Mouse (Mus musculus) mouse embryonic stem cell (cell line): ENCODE data around the gene Snai3.

ENCODE experiments used
- in situ Hi-C, 2 experiments: fragments of 300-500 bp; cut with MboI; formaldehyde crosslinking; loops; 1 replicate in 1 of 2; 3 replicates in 1 of 2; pipeline ENCODE4 v1.14.3; 2019 to 2020; ENCODE audit warnings: low sequenced_read_pairs in 2 of 2, low pct_unique_long_range_greater_than_20kb in 1 of 2, mixed read lengths in 1 of 2; ENCODE audit not compliant: unreplicated experiment in 1 of 2

The Snai3 gene

DNA sequence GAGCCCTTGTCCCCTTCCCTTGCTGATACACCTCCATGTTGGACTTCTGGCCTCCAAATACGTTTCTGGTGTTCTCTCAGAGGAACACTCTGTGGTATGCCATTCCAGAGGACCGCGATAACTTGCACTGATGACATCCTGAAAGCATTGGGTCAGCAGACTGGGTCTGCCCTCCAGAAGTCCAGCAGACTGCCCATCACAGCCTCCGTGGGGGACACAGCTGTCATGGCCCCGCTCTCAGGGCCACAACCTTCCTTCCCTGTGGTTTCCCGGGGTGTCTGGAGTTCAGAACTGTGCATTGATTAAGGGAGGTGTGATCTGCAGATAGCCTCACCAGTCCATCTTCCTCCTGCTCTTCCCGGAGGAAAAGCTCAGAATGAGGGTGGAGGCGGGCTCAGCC is 2.0 kb upstream of the Snai3 start:
- in situ Hi-C loops, result no loop called here

DNA sequence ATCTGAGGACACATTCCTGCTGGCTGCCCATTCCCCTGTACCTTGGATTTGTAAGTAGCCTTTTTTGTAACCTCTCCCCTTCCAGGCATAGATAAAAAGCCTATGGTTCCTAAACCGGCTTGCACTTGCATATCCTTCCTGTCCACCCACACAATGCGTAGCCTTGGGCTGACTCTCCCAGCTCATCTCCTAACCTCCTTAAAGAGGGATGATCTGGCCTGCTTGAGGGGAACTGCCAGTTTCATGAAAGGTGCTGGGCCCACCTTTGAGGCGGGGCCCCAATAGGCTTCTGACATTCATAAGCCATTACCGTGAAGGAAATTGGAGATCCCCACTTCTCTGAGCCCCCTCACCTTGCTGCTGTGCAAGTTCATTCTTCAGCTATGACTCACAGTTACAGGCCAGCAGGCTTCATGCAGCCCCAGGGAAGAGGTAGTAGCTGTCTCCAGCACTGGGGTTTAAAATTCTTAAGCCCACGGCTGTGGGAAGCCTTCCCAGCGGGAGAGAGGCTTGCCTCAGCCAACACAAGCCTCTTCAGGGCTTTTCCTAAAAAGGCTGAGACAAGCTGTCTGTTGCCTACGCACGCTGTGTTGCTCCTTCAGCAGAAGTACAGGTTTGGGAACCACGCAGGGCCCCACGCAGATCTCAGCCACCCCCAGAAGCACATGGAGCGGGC is 1.1 kb upstream of the Snai3 start:
- in situ Hi-C loops, result no loop called here

DNA sequence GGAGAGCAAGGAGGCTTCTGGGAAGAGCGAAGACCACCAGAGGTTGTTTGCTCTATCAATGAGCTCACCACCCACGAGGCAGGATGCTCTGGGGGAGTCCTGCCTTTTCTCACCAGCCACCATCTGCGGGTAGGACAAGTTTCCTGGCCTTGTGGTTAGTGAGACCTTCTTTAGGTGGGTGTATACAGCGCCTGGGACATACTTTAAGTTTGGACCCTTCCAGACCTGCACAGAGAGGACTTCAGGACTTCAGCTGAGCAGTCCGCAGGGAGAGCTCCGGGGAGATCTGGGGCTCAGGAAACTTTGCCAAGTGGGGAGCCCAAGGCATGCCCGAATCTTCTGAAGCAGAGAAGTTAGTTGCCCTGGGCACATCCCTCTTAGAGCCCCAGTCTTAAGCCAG is 543 bp downstream of the Snai3 start:
- in situ Hi-C loops, result no loop called here

DNA sequence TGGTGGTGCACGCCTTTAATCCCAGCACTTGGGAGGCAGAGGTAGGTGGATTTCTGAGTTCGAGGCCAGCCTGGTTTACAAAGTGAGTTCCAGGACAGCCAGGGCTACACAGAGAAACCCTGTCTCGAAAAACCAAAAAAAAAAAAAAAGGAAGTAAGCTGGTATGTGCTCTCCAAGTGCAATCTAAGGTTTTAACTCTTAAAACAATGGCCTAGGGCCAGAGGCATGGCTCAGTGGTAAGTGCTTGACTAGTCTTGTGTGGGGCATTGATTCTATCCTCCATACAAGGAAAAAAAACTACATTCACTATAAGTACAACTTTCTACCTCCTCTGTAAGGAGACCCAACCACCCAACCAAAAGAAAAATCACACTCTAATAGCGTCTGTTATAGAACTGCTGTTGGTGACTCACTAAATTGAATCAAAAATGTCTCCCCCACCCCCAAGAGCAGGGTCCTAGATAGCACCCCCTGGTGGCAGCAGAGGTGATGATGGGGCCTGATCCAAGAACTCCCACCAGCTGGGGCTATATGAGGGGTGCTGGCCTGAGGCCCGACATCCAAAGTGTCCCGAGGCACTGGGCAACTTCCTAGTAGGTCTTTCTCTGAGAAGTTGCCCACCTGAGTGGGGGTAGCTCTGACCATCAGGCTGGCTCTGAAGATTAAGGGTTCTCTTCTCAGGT is 1.2 kb downstream of the Snai3 start:
- in situ Hi-C loops, result no loop called here

DNA sequence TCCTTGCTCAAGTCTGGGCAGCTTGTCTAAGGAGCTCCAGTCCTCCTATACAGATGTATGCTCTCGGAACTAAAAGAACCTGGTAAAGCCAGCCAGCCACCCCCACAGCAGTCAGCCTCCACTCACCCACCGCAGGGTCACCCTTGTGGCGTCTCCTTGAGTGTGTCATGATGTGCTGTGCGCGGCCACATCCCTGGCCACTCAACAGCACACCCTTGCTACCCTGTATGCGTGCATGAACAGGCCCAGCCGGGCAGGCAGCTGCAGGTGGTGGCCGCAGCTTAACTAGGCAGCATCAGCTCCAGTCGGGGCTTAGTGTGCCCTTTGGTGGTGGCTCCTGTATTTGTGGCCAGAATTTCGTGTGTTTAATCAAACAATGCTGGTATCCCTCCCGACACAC is 3.4 kb downstream of the Snai3 start:
- in situ Hi-C loops, result no loop called here

DNA sequence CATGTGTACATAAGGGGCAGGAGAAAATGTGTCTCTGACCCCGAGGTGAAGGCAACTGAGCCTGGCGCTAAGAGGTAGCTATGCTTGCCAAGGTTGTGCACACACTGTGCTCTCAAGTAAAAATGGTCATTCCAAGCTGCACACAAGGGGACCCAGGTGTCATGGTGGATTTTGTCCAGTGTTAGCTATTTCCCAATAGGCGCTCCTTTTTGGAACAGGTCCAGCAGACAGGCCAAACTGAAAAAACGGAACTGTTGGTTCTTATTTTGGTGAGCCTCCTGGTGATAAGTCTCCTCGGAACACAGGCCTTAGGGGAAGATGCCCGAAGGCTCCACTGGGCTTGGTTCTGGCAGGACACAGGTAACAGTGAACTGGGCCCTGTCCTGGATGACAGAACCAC is 6.1 kb downstream of the Snai3 start:
- in situ Hi-C loops, result no loop called here

DNA sequence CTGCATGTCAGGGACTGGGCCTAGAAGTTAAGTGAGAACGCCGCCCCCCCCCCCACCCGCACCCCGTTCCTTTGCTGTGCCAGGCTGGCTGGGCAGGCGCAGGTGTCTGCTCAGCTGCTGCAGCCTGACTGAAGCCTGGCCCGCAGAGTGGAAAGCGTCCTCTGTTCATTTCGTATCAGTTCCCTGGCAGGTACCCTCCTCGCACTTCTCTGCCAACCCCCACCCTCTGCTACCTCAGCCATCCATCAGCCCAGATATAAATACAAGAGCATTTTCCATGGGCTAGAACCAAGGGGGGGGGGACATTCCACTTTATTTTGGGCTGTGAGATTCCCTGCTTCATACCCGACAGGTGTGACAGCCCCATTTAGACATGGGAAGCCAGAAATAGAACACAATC is 8.4 kb downstream of the Snai3 start:
- in situ Hi-C loops, result no loop called here

DNA sequence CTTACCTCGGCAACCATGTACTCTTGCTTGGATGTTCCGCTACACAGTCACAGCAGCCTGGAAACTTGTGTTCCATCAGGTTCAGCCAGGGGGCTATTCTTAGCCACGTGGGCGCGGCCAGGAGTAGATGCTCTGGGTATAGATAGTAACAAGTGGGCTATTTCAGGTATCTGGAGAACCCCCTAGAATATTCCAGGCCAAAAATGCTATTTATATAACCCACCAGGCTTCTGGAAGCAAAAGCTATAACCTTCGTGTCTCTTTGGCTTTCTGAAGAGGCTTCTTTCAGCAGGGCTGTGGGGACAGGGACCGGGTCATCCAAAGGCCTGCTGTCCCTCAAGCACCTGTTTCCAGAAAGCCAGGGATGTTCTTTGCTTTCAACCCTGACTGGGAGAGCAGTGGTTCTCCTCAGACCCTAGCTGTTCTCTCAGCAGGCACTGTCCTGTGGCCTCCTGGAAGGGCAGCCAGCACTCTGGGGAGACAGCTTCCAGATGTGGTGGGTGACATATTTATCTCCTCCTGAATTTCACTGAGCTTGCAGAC is 9.3 kb downstream of the Snai3 start:
- in situ Hi-C loops, result no loop called here

DNA sequence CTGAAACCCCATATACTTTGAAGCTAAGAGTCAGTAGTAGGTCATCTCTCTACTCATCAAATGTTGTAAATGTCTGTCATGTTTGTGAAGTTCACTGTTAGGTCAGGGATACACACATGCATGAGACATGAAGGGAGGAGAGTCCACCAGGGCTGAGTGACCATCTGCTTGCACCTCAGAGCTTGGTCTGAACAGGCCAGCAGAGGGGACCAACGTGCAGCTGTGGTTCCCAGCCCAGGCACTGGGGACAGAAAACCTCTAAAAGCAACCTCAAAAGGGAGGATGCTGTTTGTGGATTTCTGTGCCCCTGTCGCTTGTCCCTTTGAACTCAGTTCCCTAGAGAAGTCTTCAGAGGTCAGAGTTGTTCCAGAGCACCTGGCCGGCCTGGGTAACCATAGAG is 15.3 kb downstream of the Snai3 start:
- in situ Hi-C loops, result no loop called here

DNA sequence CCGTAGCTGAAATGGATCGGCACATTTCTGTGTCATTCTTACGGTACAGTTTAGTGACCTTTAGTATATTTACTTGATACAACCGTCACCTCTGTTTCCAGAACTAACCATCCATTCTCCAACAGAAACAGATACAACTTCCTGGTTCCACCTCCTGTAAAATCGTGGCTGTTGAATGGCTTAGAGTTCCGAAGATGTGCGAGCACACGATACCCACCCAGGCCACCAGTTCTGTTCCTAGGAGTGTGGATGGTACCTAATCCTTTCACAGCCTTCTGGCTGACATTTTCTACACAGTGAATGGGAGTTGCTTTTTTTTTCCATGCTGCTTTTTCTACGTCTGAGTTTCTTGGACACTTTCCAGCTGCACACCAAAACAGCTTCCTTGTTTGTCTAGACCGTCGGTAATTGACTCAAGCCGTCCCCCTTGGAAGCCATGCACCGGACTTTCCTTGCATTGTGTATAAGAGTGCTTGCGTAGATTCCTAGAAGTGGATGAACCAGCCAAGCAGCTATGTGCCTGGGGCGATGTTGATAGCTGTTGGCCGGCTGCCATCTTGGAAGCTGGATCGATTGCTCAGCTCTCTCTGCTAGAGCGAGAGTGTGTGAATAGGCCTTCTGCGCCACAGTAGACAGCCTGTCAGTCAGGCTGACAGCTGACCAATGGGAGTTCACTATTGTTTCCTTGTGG is 16.3 kb downstream of the Snai3 start:
- in situ Hi-C loops, result no loop called here

DNA sequence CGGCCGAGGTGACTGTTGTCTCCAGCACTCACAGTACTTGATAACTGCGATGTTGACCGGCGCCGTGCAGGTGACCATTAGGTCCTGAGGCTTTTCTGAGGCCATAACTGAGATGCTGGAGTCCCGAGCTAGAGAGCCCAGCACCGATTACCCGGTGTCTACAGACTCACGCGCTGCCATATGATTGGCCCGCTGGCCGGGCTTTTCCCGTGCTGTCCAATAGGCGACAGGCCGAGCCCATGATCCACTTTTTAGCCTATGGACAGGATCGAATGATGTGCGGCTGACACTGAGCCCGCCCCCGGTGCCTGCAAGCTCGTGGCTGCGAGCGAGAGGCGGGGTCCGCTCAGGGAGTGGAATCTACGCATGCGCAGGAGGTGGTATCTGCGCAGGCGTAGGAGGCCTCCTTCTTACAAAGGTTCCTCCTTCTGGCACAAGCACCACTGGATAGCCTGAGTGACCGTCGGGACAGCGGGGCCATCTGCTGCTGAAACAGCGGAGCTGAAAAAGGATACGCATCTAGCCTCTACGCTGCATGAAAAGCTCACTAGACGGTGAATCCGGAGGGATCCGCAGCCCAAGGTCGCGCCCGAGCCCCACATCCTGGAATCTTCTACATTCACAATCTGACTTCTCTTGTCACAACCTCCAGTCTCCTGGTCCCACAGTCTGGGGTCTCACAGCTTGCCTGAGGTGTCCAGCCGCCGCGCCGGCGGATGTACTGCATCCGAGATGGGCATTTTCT is 17.1 kb downstream of the Snai3 start, which contains the start of gene Mvd:
Gene Mvd (minus strand): TSS at position 161 of the 745 bp plus-strand sequence.
- in situ Hi-C loops, result no loop called here

DNA sequence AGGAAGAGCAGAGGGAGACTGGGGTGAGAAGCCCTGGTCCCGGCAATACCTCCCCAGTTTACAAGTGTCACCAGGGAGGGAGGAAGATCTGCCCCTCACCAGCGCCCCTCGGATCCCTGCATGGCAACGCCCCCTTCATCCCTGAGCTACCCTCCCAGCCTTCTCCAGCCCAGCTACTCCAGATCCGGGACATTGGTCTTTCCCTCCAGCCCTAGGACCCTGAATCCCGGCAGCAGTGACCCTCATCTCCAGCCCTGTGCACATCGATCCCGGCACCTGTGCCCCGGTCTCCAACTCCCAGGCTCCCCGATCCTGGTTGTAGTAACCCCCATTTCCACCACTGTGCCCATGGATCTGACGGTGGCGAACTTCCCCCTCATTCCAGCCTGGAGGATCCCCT is 17.8 kb downstream of the Snai3 start:
- in situ Hi-C loops, result no loop called here

DNA sequence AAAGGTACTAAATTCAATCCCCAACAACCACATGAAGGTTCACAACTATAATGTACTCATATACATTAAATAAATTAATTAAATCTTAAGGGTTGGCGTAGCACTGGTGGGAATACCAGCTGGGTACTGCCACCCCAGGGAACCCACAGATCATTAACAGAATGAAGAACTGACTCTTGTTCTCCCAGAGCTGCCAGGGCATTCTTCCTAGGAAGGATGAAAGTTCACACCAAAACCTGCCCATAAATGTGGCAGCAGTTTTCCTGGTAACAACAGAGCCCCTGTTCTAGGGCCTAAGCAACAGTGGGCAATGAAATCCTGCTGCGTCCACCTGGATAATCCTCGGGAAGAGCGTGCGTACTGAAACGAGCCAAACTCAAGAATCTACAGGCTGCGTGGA is 18.2 kb downstream of the Snai3 start:
- in situ Hi-C loops, result no loop called here

DNA sequence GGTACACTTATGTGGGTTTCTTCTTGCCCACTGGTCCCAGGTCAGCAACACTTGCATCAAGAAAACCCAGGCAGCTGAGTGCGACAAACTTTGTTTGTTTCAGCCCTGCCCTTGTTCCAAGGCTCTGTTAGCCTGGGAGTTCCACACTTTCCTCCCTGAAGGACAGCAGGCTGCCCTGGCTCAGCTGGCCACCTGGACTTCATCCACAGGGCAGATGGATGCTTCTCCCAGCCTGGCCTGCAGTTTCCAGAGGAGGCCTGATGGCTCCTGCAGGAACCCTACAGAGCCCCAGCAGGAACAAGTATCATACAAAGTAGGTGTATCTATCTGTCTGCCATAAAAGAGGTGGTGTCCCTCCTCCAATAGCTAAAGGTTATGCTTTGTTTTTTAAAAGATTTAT is 19.2 kb downstream of the Snai3 start:
- in situ Hi-C loops, result no loop called here

DNA sequence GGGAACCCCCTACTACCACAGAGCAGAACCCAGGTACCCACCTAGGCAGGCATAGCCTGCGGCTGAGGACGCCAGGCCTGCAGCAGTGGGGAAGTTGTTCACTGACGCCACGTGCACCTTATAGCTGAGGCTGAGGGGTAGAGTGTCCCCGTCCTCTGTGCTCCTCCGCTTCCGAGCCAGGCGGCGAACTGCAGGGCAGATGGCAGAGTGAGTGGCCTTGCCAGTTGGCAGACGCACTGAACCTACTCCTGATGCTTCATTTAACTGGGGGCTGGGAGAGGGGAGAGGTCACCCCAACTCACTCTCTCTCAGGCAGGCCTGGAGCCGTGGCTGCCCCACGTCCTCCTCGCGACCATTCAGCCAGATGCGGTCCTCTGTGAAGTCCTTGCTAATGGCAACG is 21.2 kb downstream of the Snai3 start:
- in situ Hi-C loops, result no loop called here

DNA sequence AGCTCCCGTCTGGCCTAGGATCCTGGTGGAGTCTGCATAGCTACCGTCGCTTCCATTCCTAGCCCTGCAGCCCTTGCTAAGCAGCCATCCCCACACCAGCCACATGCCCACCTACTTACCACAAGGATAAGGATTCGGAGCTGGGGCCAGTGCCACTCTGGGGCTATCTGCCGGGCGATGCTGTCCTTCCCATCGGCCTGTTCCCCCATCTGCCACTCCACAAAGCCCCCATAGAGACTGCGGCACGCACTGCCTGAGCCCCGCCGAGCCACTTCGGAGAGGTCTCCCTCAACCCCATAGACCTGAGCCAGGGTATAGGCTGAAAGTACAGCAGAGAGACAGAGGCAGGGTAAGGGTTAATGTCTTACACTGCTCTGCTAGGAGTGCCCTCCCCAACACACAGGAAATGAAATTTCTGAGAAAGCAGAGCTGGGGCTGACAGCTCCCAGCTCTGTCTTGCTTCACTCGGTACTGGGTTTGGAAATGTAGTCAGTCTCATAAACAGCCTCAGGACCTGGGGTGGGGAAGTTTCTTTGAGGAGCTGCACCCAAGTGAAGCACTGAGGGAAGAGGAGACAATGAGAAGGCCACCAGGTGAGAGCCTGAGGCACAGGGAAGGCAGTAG is 22.7 kb downstream of the Snai3 start:
- in situ Hi-C loops, result no loop called here

DNA sequence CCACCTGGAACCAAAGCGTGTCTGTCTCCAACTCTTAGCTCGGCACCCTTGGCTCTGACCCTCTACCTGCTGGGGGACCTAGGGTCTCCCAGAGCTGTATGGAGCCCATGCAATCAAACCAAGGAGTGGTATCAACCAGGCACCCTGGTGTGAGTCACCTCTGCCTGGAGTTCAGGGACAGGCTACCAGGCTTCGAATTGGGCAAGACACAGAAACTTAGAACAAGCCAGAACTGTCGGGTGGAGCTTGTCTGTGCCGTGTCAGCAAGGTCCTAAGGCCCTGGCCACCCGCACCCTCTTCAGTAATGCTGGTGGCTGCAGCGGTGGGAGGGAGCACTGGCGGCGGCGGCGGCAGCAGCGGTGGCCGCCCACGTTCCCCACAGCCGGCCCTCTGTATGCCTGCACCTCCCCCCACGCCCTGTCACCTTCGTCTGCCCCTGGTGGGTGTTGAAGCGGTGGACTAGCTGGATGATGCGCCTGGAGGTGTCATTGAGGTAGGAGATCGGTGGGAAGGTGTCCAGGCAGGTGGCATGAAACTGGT is 23.9 kb downstream of the Snai3 start:
- in situ Hi-C loops, result no loop called here

DNA sequence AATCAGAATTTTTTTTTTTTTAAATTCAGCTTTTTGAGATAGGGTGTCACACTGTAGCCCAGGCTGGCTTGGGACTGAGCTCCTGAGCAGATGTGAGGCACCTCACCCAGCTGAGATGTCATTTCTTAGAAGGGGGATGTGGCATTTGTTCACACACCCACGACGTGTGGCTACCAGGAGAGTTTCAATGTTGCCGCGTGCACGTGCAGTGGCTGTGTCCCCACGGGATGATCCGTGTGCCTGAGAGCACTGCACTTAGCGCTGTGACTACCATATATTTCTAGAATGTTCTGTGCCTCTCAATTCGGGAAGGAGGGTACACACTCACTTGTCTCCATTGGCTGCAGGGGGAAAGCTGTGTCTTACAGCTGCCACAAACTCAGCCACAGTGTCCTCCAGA is 24.4 kb downstream of the Snai3 start:
- in situ Hi-C loops, result no loop called here
